Mouse (Mus musculus) testis, adult 2 months (tissue): ENCODE results near the gene Reps1. TPM values are rescaled to one million over a fixed set of nuclear protein-coding genes. Genes with fewer than 3 reads are reported as not detected.

Experiments used
- H3K27ac ChIP-seq: fragments of 200-500 bp; 2 replicates; pipeline ENCODE4 v1.5.1; 2012; ENCODE audit warnings: low read depth, low read length; ENCODE audit not compliant: control insufficient read depth, insufficient read depth
- H3K27me3 ChIP-seq: fragments of 200-500 bp; 2 replicates; pipeline ENCODE4 v1.6.1; 2012; ENCODE audit warnings: mild to moderate bottlenecking, low read length, moderate library complexity; ENCODE audit not compliant: control insufficient read depth, insufficient read depth
- H3K36me3 ChIP-seq: fragments of 200-500 bp; 2 replicates; pipeline ENCODE4 v1.6.1; 2012; ENCODE audit warnings: mild to moderate bottlenecking, low read length; ENCODE audit not compliant: control insufficient read depth, insufficient read depth
- H3K4me1 ChIP-seq: fragments of 200-500 bp; 2 replicates; pipeline ENCODE4 v1.6.1; 2012; ENCODE audit warnings: low read length; ENCODE audit not compliant: control insufficient read depth, insufficient read depth
- H3K4me3 ChIP-seq: fragments of 200-500 bp; 2 replicates; pipeline ENCODE4 v1.5.1; 2012; ENCODE audit warnings: low read depth, mild to moderate bottlenecking, low read length, moderate library complexity, mixed read lengths; ENCODE audit not compliant: control insufficient read depth
- CTCF ChIP-seq: fragments of 200-500 bp; IDR thresholded peaks from 2 replicates; pipeline ENCODE4 v1.5.1; 2012; ENCODE audit warnings: low read depth, mild to moderate bottlenecking, inconsistent platforms, low read length, moderate library complexity; ENCODE audit not compliant: control insufficient read depth, insufficient read depth, insufficient replicate concordance
- POLR2A ChIP-seq: fragments of 200-500 bp; IDR thresholded peaks from 2 replicates; pipeline ENCODE4 v1.6.1; 2012; ENCODE audit warnings: low read depth, mild to moderate bottlenecking, inconsistent platforms, low read length, moderate library complexity; ENCODE audit not compliant: control insufficient read depth
- polyA plus RNA-seq: library from polyadenylated mRNA; depleted of rRNA; stranded (reverse); fragments of >200 nt; gene quantifications from 2 replicates; pipeline ENCODE4 v1.2.3, GENCODE M21; 2012

Reps1 gene
- polyA plus RNA-seq, 1 experiment, result 52.8 TPM

DNA sequence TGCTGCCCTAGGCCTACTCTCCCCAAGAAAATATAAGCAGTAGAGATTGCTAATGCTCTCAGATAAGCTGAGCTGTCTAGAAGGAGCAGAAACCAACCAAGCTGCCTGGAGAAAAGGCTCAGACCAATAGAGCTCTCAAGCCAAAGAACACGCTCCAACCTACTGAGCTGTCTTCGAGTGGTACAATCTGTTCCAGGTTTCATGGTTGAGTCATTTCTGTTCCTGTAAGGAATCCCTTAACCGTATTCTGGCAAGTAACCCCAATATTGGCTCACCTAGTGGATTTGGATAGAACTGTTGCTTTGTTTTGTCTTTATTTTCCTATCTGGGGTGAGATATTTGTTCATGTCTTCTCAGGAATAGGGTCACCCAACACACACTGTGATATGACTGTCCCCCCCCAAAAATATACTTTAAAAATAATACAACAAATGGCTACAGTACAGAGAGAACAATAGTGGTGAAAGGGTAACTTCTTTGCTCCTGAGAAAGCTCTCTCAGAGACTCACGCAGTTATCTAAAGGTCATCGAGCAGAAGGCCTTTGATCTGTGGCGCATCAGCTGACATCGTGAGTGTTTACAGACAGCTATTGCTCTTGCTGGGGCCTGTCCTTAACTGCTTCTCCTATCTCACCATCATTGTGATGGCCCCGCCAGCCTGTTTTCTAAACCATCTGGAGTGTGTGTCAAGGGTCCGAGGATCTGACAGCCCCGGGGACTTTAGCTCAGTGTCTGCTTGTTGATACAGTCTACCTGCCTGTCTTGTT, 8.1 kb upstream of the Reps1 start:
- Histone ChIP-seq H3K36me3 (no peaks in the 10 kb centered on the region), H3K27ac (no peak overlapping the region), H3K27me3 (no peaks in the 10 kb centered on the region), H3K4me1 (no peaks in the 10 kb centered on the region), H3K4me3 (no peak overlapping the region)
- TF ChIP-seq POLR2A (no peak), CTCF (no peak)

- H3K4me1 ChIP-seq, result peaks cover 2% of the 10 kb centered on the region; the same call in 1 of the 2 replicates
- peak overlapping the region; percentile 76; the same call in 1 of the 2 replicates for H3K27ac ChIP-seq
- H3K4me3 ChIP-seq, result peak overlapping the region; percentile 87
- no peaks in the 10 kb centered on the region for H3K27me3 ChIP-seq
- no peaks in the 10 kb centered on the region for H3K36me3 ChIP-seq
- peak; percentile 64; the same call in 1 of the 2 replicates for TF ChIP-seq CTCF
- TF ChIP-seq POLR2A, result peak; percentile 69; the same call in 1 of the 2 replicates
These were observed 509 bp upstream of the Reps1 start for GRCm38 (mm10) chr10:18055009-18055695.

- Histone ChIP-seq H3K4me1 (peaks cover 2% of the 10 kb centered on the region; the same call in 1 of the 2 replicates), H3K27ac (no peak overlapping the region)
- TF ChIP-seq CTCF (no peak), POLR2A (no peak)
These were observed 707 bp downstream of the Reps1 start for GRCm38 (mm10) chr10:18056391-18056745.

DNA sequence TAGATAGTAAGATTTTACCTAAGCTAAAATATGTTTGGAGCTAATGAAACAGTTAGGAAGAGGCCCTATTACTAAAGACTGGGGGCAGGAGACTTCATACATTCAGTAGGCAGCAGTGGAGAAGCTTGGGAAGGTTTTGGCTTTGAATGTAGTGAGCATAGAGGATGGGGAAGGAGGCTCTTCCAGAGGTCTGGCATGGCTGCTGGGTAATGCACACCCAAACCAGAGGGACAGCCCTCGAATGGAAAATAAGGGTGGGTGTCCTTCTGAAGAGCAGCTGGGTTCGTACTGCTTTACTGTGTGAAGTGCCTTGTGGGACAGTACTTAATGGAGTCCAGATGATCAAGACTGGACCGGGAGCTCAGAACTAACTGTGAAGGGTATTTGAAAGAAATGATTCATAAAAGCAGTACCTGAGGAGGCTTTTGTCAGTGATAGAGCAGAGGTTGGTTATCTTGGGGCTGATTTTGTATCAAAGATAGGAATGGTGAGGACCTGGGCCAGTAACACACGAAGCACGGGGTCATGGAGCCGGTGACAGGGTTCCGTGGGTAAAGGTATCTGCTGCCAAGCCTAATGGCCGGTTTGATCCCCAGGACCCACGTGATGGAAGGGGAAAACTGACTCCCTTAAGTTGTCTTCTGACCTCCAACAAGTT, 3.1 kb downstream of the Reps1 start:
- Histone ChIP-seq H3K27ac (no peak overlapping the region), H3K4me1 (peaks cover 2% of the 10 kb centered on the region; the same call in 1 of the 2 replicates), H3K27me3 (no peaks in the 10 kb centered on the region), H3K36me3 (no peaks in the 10 kb centered on the region), H3K4me3 (no peak overlapping the region)
- TF ChIP-seq CTCF (no peak), POLR2A (no peak)

More at GRCm38 (mm10) chr10:18056391-18056745, 707 bp downstream of the Reps1 start:
- Histone ChIP-seq H3K36me3 (no peaks in the 10 kb centered on the region), H3K4me3 (peak overlapping the region; percentile 87), H3K27me3 (no peaks in the 10 kb centered on the region)

DNA sequence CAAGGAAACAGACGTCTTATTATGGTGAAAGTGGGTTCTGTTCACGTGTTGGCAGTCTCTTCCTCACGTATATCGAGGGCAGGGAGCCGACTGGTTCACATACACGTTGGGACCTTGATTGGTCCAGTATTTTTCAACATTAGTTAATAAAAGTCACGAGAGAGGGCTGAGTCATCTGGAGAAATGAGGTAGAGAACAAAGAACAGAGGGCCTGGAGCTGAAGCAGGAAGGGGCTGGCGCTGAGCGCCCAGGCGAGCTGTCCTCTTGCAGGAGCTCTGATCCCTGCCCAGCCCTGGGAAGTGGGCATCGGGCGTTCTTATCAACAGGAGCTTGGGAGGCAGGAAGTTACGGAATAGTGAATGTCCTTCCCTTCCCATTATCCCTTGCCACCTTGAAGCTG, 4.1 kb downstream of the Reps1 start:
- TF ChIP-seq POLR2A, result no peak
- no peak for TF ChIP-seq CTCF
- H3K36me3 ChIP-seq, result no peaks in the 10 kb centered on the region
- no peak overlapping the region for H3K27ac ChIP-seq
- no peak overlapping the region for H3K4me3 ChIP-seq
- H3K4me1 ChIP-seq, result peaks cover 2% of the 10 kb centered on the region; the same call in 1 of the 2 replicates
- H3K27me3 ChIP-seq, result no peaks in the 10 kb centered on the region

DNA sequence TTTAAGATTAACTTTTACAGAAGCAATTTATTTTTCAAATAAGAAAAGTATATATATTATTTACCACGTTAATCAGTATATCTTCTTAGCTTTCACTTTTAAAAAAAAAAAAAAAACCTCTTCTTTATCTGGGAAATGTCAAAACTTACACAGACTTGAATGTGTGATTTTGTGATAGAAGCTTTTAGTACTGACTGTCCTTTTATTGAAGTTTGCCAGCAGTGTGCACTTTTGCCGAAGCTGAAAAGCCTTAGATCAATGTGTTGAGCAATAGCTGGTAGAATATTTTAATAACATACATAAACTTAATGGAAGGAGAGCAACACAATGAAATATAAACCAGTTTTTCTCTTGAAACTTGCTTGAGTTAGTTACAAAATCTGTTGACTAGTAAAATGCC, 5.1 kb downstream of the Reps1 start:
- no peaks in the 10 kb centered on the region for H3K27me3 ChIP-seq
- no peak overlapping the region for H3K4me3 ChIP-seq
- no peak for TF ChIP-seq POLR2A
- TF ChIP-seq CTCF, result no peak
- H3K36me3 ChIP-seq, result no peaks in the 10 kb centered on the region
- H3K27ac ChIP-seq, result no peak overlapping the region
- H3K4me1 ChIP-seq, result peaks cover 2% of the 10 kb centered on the region; the same call in 1 of the 2 replicates

- Histone ChIP-seq H3K27ac (no peak overlapping the region), H3K4me3 (no peak overlapping the region), H3K4me1 (peaks cover 2% of the 10 kb centered on the region; the same call in 1 of the 2 replicates), H3K27me3 (no peaks in the 10 kb centered on the region), H3K36me3 (no peaks in the 10 kb centered on the region)
- TF ChIP-seq POLR2A, result no peak
- TF ChIP-seq CTCF, result no peak
These were observed 5.9 kb downstream of the Reps1 start for GRCm38 (mm10) chr10:18061533-18061932.
